ENCODE assay signal across 31 mouse cellular contexts in the genomic region with DNA sequence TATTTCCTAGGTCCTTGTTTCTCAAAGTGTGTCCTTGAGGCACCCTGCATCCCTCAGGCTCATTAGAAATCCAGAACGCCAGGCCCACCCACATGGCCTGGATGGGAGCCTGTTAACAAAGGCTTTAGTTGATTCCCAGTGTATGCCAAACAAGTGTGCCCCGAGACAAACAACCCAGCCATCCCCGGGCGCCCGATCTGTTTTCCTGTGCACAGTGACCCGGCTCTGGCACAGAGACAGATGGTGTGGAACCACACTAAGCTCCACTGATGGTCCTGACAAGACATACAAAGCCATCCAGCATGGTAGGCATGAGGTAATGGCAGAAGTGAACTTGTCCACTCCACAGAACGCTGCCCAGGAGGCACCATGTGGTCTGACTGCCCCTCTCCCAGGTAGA.
A peak's percentile ranks its signal among the peaks of the same experiment; 100 is the strongest.
DNase-seq lines count a peak whose midpoint lies in the region; ATAC-seq lines count a peak whose summit lies in the region.
"Had no signal": no experiment of that assay in that cellular context is flagged by ENCODE, and none has a peak within 500 bp of the region (broad histone marks: within the 10 kb centered on the region; RNA-seq: fewer than 3 reads in every experiment).

No protein-coding gene starts in this region.

- peak; percentile 65 to 67 for DNase-seq in cerebellum, postnatal 14 days
- no peak for DNase-seq in cerebellum, adult 9-11 months
- DNase-seq in left cerebral cortex, postnatal 4 days = peak; percentile 72
- no peak for DNase-seq in left cerebral cortex, postnatal 36 days (ENCODE audit: low spot score in 2 of 2)
- DNase-seq in testis, postnatal 10 days (ENCODE audit: low spot score) = peak; percentile 49
- no peak for DNase-seq in testis, postnatal 14 days (ENCODE audit: low spot score)
- DNase-seq: adrenal gland, postnatal 10 days; gastrocnemius, postnatal 14 days; heart, postnatal 36 days; kidney, adult 8-10 months; kidney, postnatal 4 days; liver, embryonic 13.5 days; lung, adult 18-20 months; lung, postnatal 4 days; right cerebral cortex, adult 18-20 months; spleen, adult 18-20 months; thymus, adult 2 months; thymus, postnatal 36 days had no signal

- no peak overlapping the region for H3K4me2 ChIP-seq in forebrain, embryonic 16.5 days (ENCODE audit: low read length)
- H3K4me2 ChIP-seq in forebrain, embryonic 15.5 days (replicated peaks) = no peak overlapping the region
- H3K4me2 ChIP-seq: heart, embryonic 15.5 days; limb, embryonic 15.5 days; liver, embryonic 13.5 days; midbrain, embryonic 15.5 days; neural tube, embryonic 12.5 days had no signal

- no peaks in the 10 kb centered on the region for H3K36me3 ChIP-seq in forebrain, embryonic 16.5 days (ENCODE audit: control insufficient read depth, insufficient read depth)
- H3K36me3 ChIP-seq in forebrain, embryonic 15.5 days = no peaks in the 10 kb centered on the region
- H3K36me3 ChIP-seq: heart, embryonic 10.5 days; liver, embryonic 13.5 days; midbrain, embryonic 15.5 days had no signal

- H3K9ac ChIP-seq in forebrain, embryonic 16.5 days (replicated peaks; ENCODE audit: low read depth, low read length) = no peak overlapping the region
- H3K9ac ChIP-seq in forebrain, embryonic 15.5 days (replicated peaks) = no peak overlapping the region
- H3K9ac ChIP-seq: heart, embryonic 15.5 days; limb, embryonic 15.5 days; liver, embryonic 13.5 days; midbrain, embryonic 15.5 days; neural tube, embryonic 12.5 days had no signal

- no peak overlapping the region for H3K27ac ChIP-seq in forebrain, embryonic 16.5 days (ENCODE audit: low read length)
- H3K27ac ChIP-seq in forebrain, embryonic 15.5 days (replicated peaks) = no peak overlapping the region
- H3K27ac ChIP-seq: heart, embryonic 10.5 days; heart, embryonic 15.5 days; kidney, postnatal 0 days; limb, embryonic 10.5 days; limb, embryonic 15.5 days; liver, embryonic 13.5 days; midbrain, embryonic 15.5 days; neural tube, embryonic 12.5 days had no signal

- no peaks in the 10 kb centered on the region for H3K4me1 ChIP-seq in forebrain, embryonic 16.5 days (replicated peaks; ENCODE audit: control insufficient read depth, insufficient read depth, low read length)
- H3K4me1 ChIP-seq in forebrain, embryonic 15.5 days = no peaks in the 10 kb centered on the region
- H3K4me1 ChIP-seq: limb, embryonic 15.5 days; liver, embryonic 13.5 days; megakaryocyte, embryonic 14.5 days; midbrain, embryonic 15.5 days; neural tube, embryonic 12.5 days had no signal

- intact Hi-C loops in left cerebral cortex, postnatal 4 days (cut with DNase I) = no loop called here
- intact Hi-C loops in left cerebral cortex, postnatal 36 days (cut with DNase I) = no loop called here

- 45% methylated on average over 7 of the region's 7 CpGs for WGBS in forebrain, embryonic 16.5 days
- 55% methylated on average over 7 of the region's 7 CpGs for WGBS in forebrain, embryonic 15.5 days

- no peaks in the 10 kb centered on the region for H3K27me3 ChIP-seq in forebrain, embryonic 16.5 days (replicated peaks; ENCODE audit: control insufficient read depth, insufficient read depth, low read length)
- H3K27me3 ChIP-seq in forebrain, embryonic 15.5 days = no peaks in the 10 kb centered on the region
- H3K27me3 ChIP-seq: heart, embryonic 15.5 days; limb, embryonic 15.5 days; liver, embryonic 13.5 days; megakaryocyte, embryonic 14.5 days; midbrain, embryonic 15.5 days; neural tube, embryonic 12.5 days; Patski had no signal

- 0 out of 2 replicates have a peak, but pooled peaks have one; percentile 31 for ATAC-seq in forebrain, embryonic 16.5 days
- no peak for ATAC-seq in forebrain, embryonic 15.5 days (replicated peaks)
- ATAC-seq: intestine, embryonic 16.5 days; lung, postnatal 0 days; midbrain, embryonic 15.5 days; Patski had no signal

- H3K4me3 ChIP-seq in forebrain, embryonic 16.5 days (replicated peaks; ENCODE audit: low read length) = no peak overlapping the region
- no peak overlapping the region for H3K4me3 ChIP-seq in forebrain, embryonic 15.5 days
- H3K4me3 ChIP-seq: heart, embryonic 10.5 days; heart, embryonic 15.5 days; limb, embryonic 10.5 days; limb, embryonic 15.5 days; liver, embryonic 13.5 days; megakaryocyte, embryonic 14.5 days; midbrain, embryonic 15.5 days; neural tube, embryonic 12.5 days had no signal

- no peaks in the 10 kb centered on the region for H3K9me3 ChIP-seq in forebrain, embryonic 16.5 days (ENCODE audit: control insufficient read depth, low read length)
- no peaks in the 10 kb centered on the region for H3K9me3 ChIP-seq in forebrain, embryonic 15.5 days
- H3K9me3 ChIP-seq: heart, embryonic 10.5 days; heart, embryonic 15.5 days; limb, embryonic 10.5 days; limb, embryonic 15.5 days; midbrain, embryonic 15.5 days; neural tube, embryonic 12.5 days had no signal

Comparison
In these comparisons a context has a peak if more than half of its experiments do, and no peak if none do; other contexts are left out.
1. DNase-seq: peak in cerebellum, postnatal 14 days (2 of 2), left cerebral cortex, postnatal 4 days (single experiment) and testis, postnatal 10 days (single experiment); none in cerebellum, adult 9-11 months (single experiment), left cerebral cortex, postnatal 36 days (0 of 2) and testis, postnatal 14 days (single experiment).